Mouse (Mus musculus): ENCODE data around the gene Rnh1. TPM values are rescaled to one million over a fixed set of nuclear protein-coding genes. Genes with fewer than 3 reads are reported as not detected.
A peak's percentile ranks its signal among the peaks of the same experiment; 100 is the strongest.

Rnh1 gene
- polyA plus RNA-seq, 1 experiment from 2014 or later: 54.7 TPM

DNA sequence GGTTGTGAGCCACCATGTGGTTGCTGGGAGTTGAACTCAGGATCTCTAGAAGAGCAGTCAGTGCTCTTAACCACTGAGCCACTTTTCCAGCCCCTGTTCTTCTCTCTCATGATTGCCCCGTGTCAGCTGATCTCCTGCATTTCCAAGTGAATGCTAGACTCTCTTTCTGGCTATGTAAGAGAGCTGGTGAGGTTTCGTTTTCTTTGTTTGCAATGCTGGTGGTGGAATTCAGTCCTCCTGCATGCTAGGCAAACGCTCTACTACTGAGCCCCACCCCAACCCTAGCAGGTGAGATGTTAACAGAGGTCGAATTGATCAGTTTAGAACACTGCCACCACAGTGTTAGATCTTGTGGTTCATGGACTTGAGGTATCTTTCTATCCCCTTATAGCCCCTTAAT is 24.0 kb downstream of the Rnh1 start:
- H3K27ac ChIP-seq (ENCODE audit: low read depth, low read length): no peak overlapping the region
- H3K36me3 ChIP-seq (ENCODE audit: control insufficient read depth, insufficient read depth, low read length): peaks cover 33% of the 10 kb centered on the region
- DNase-seq (ENCODE audit: low spot score) (no peak), ATAC-seq (no peak)
- no peak overlapping the region for H3K9ac ChIP-seq (ENCODE audit: low read length)
- no peak overlapping the region for H3K4me2 ChIP-seq (ENCODE audit: low read length)
- H3K27me3 ChIP-seq (replicated peaks; ENCODE audit: control insufficient read depth, insufficient read depth, low read length): no peaks in the 10 kb centered on the region
- no peak overlapping the region for H3K4me3 ChIP-seq (ENCODE audit: low read depth, low read length)
- no peaks in the 10 kb centered on the region for H3K4me1 ChIP-seq (ENCODE audit: control insufficient read depth, insufficient read depth, low read length)
- 79% methylated on average over 4 of the region's 4 CpGs for WGBS
- H3K9me3 ChIP-seq (replicated peaks; ENCODE audit: control insufficient read depth, low read length): no peaks in the 10 kb centered on the region

DNA sequence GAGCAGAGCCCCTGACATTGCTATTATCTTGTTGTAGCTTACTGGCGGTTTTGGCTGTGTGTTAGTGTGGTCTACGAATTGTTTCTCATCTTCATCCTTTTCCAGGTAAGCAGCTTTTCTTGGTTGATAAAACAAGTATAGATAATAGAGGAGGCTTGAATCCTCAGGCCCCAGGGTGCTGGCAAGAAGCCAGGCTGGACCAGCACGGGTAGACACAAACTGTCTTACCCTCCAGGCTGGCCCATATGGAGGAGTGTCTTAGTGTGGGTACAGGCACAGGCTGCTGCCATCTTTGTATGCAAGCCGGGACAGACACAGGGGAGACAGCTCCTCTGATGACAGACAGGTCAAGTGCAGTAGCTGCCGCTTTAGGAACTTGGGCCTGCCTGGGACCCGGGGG is 25.6 kb downstream of the Rnh1 start:
- no peak for DNase-seq (ENCODE audit: low spot score)

DNA sequence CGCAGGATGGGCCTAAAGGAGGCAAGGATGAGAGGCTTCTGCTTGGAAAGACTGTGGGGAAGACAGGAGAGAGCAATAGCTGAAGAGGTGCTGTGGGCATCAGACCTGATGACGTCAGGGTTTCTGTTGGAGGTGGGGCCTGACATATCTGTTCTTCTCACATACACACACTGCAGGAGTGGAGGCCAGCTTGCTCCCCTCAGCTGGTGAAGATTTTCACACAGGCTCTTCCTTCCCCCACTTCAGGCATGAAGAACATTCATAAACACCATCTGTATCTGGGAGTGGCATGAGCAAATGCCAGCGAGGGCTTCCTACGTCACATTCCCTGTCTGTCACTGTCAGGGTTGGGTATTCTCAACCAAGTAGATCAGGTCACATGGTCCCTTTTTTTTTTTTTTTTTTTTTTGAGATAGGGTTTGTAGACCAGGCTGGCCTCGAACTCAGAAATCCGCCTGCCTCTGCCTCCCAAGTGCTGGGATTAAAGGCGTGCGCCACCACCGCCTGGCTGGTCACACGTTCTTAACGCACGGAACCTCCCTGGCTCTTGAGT is 26.5 kb downstream of the Rnh1 start:
- H3K9ac ChIP-seq (ENCODE audit: low read length): no peak overlapping the region
- H3K4me1 ChIP-seq (ENCODE audit: control insufficient read depth, insufficient read depth, low read length): no peaks in the 10 kb centered on the region
- H3K27ac ChIP-seq (ENCODE audit: low read depth, low read length): no peak overlapping the region
- H3K27me3 ChIP-seq (replicated peaks; ENCODE audit: control insufficient read depth, insufficient read depth, low read length): no peaks in the 10 kb centered on the region
- WGBS: 90% methylated on average over 12 of the region's 12 CpGs
- H3K4me2 ChIP-seq (ENCODE audit: low read length): no peak overlapping the region
- no peaks in the 10 kb centered on the region for H3K9me3 ChIP-seq (replicated peaks; ENCODE audit: control insufficient read depth, low read length)
- no peak overlapping the region for H3K4me3 ChIP-seq (ENCODE audit: low read depth, low read length)
- H3K36me3 ChIP-seq (ENCODE audit: control insufficient read depth, insufficient read depth, low read length): peaks cover 16% of the 10 kb centered on the region
- ATAC-seq (peak; percentile 29; the same call in 1 of the 2 replicates), DNase-seq (ENCODE audit: low spot score) (peak; percentile 53)

More for the DNA sequence above, 25.6 kb downstream of the Rnh1 start:
- Histone ChIP-seq H3K4me3 (ENCODE audit: low read depth, low read length) (no peak overlapping the region), H3K36me3 (ENCODE audit: control insufficient read depth, insufficient read depth, low read length) (peaks cover 23% of the 10 kb centered on the region), H3K4me2 (ENCODE audit: low read length) (no peak overlapping the region), H3K9ac (ENCODE audit: low read length) (no peak overlapping the region), H3K9me3 (replicated peaks; ENCODE audit: control insufficient read depth, low read length) (no peaks in the 10 kb centered on the region), H3K27ac (ENCODE audit: low read depth, low read length) (no peak overlapping the region), H3K4me1 (ENCODE audit: control insufficient read depth, insufficient read depth, low read length) (no peaks in the 10 kb centered on the region), H3K27me3 (replicated peaks; ENCODE audit: control insufficient read depth, insufficient read depth, low read length) (no peaks in the 10 kb centered on the region)
- WGBS: 81% methylated on average over 6 of the region's 6 CpGs
- ATAC-seq: no peak

DNA sequence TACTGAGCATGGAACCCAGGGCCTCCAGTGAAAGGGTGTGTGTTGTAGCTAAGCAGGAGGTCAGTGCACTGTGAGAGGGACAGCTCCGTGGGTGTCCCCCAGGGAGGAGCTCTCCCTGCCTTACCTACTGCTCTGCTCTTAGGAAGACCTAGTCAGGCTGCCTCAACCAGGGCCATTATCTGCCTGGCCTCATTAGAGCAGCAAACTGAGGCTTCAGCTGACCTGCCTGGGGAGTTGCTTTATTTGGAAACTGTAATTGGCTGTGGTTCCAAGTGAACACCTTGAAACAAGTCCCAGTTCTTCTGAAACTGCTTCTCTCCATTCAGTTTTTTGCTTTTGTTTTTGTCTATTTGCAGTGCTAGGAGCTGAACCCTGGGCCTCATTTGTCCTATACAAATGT is 27.3 kb downstream of the Rnh1 start:
- Histone ChIP-seq H3K9me3 (replicated peaks; ENCODE audit: control insufficient read depth, low read length) (no peaks in the 10 kb centered on the region), H3K36me3 (ENCODE audit: control insufficient read depth, insufficient read depth, low read length) (peaks cover 16% of the 10 kb centered on the region), H3K27ac (ENCODE audit: low read depth, low read length) (no peak overlapping the region), H3K4me2 (ENCODE audit: low read length) (no peak overlapping the region), H3K4me1 (ENCODE audit: control insufficient read depth, insufficient read depth, low read length) (no peaks in the 10 kb centered on the region), H3K27me3 (replicated peaks; ENCODE audit: control insufficient read depth, insufficient read depth, low read length) (no peaks in the 10 kb centered on the region), H3K9ac (ENCODE audit: low read length) (no peak overlapping the region), H3K4me3 (ENCODE audit: low read depth, low read length) (no peak overlapping the region)
- DNase-seq (ENCODE audit: low spot score) (no peak), ATAC-seq (no peak)
- 40% methylated on average over 1 of the region's 1 CpGs for WGBS

GRCm38 (mm10) chr7:141144650-141145049 is 28.0 kb downstream of the Rnh1 start:
- H3K4me1 ChIP-seq (ENCODE audit: control insufficient read depth, insufficient read depth, low read length): no peaks in the 10 kb centered on the region
- no peaks in the 10 kb centered on the region for H3K27me3 ChIP-seq (replicated peaks; ENCODE audit: control insufficient read depth, insufficient read depth, low read length)
- WGBS: 93% methylated on average over 3 of the region's 3 CpGs
- ATAC-seq (no peak), DNase-seq (ENCODE audit: low spot score) (no peak)
- peaks cover 18% of the 10 kb centered on the region for H3K36me3 ChIP-seq (ENCODE audit: control insufficient read depth, insufficient read depth, low read length)
- no peak overlapping the region for H3K9ac ChIP-seq (ENCODE audit: low read length)
- no peaks in the 10 kb centered on the region for H3K9me3 ChIP-seq (replicated peaks; ENCODE audit: control insufficient read depth, low read length)
- no peak overlapping the region for H3K27ac ChIP-seq (ENCODE audit: low read depth, low read length)
- no peak overlapping the region for H3K4me3 ChIP-seq (ENCODE audit: low read depth, low read length)
- H3K4me2 ChIP-seq (ENCODE audit: low read length): no peak overlapping the region

- ATAC-seq: no peak
- Histone ChIP-seq H3K27ac (ENCODE audit: low read depth, low read length) (no peak overlapping the region), H3K9ac (ENCODE audit: low read length) (no peak overlapping the region), H3K4me2 (ENCODE audit: low read length) (no peak overlapping the region), H3K27me3 (replicated peaks; ENCODE audit: control insufficient read depth, insufficient read depth, low read length) (no peaks in the 10 kb centered on the region), H3K4me1 (ENCODE audit: control insufficient read depth, insufficient read depth, low read length) (no peaks in the 10 kb centered on the region), H3K36me3 (ENCODE audit: control insufficient read depth, insufficient read depth, low read length) (peaks cover 25% of the 10 kb centered on the region), H3K4me3 (ENCODE audit: low read depth, low read length) (no peak overlapping the region), H3K9me3 (replicated peaks; ENCODE audit: control insufficient read depth, low read length) (no peaks in the 10 kb centered on the region)
- WGBS: 87% methylated on average over 2 of the region's 2 CpGs
- no peak for DNase-seq (ENCODE audit: low spot score)
These were observed 28.8 kb downstream of the Rnh1 start for GRCm38 (mm10) chr7:141143861-141144260.

GRCm38 (mm10) chr7:141143112-141143511 is 29.5 kb downstream of the Rnh1 start:
- DNase-seq (ENCODE audit: low spot score) (no peak), ATAC-seq (no peak)
- no peaks in the 10 kb centered on the region for H3K9me3 ChIP-seq (replicated peaks; ENCODE audit: control insufficient read depth, low read length)
- 60% methylated on average over 5 of the region's 5 CpGs for WGBS
- no peak overlapping the region for H3K4me2 ChIP-seq (ENCODE audit: low read length)
- H3K27ac ChIP-seq (ENCODE audit: low read depth, low read length): no peak overlapping the region
- H3K4me3 ChIP-seq (ENCODE audit: low read depth, low read length): no peak overlapping the region
- H3K9ac ChIP-seq (ENCODE audit: low read length): no peak overlapping the region
- peaks cover 32% of the 10 kb centered on the region for H3K36me3 ChIP-seq (ENCODE audit: control insufficient read depth, insufficient read depth, low read length)
- H3K4me1 ChIP-seq (ENCODE audit: control insufficient read depth, insufficient read depth, low read length): no peaks in the 10 kb centered on the region
- no peaks in the 10 kb centered on the region for H3K27me3 ChIP-seq (replicated peaks; ENCODE audit: control insufficient read depth, insufficient read depth, low read length)

DNA sequence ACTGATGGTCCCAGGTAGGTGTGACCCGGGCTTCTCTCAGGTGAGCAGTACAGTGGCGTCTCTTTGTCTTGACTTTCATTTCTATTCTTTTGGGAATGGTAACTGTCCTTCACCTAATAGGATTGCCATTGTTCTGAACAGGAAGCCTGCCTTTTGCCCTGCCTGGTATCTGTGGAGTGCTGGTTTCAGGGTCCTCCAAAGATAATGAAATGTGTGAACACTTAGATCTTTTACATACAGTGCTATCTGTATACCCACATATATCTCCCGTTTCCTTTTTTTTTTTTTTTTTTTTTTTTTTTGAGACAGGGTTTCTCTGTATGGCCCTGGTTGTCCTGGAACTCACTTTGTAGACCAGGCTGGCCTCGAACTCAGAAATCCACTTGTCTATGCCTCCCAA is 31.3 kb downstream of the Rnh1 start:
- Histone ChIP-seq H3K27ac (ENCODE audit: low read depth, low read length) (no peak overlapping the region), H3K36me3 (ENCODE audit: control insufficient read depth, insufficient read depth, low read length) (peaks cover 44% of the 10 kb centered on the region), H3K4me3 (ENCODE audit: low read depth, low read length) (no peak overlapping the region), H3K4me2 (ENCODE audit: low read length) (no peak overlapping the region), H3K4me1 (ENCODE audit: control insufficient read depth, insufficient read depth, low read length) (no peaks in the 10 kb centered on the region), H3K27me3 (replicated peaks; ENCODE audit: control insufficient read depth, insufficient read depth, low read length) (no peaks in the 10 kb centered on the region), H3K9me3 (replicated peaks; ENCODE audit: control insufficient read depth, low read length) (no peaks in the 10 kb centered on the region), H3K9ac (ENCODE audit: low read length) (no peak overlapping the region)
- ATAC-seq (no peak), DNase-seq (ENCODE audit: low spot score) (no peak)
- 87% methylated on average over 4 of the region's 4 CpGs for WGBS

GRCm38 (mm10) chr7:141131904-141132755 is 40.5 kb downstream of the Rnh1 start:
- DNase-seq (ENCODE audit: low spot score) (no peak), ATAC-seq (no peak)
- H3K27ac ChIP-seq (ENCODE audit: low read depth, low read length): no peak overlapping the region
- H3K9me3 ChIP-seq (replicated peaks; ENCODE audit: control insufficient read depth, low read length): no peaks in the 10 kb centered on the region
- 61% methylated on average over 12 of the region's 12 CpGs for WGBS
- H3K4me3 ChIP-seq (ENCODE audit: low read depth, low read length): peak overlapping the region; percentile 85
- H3K4me2 ChIP-seq (ENCODE audit: low read length): peak overlapping the region; percentile 88
- peak overlapping the region; percentile 96 for H3K9ac ChIP-seq (ENCODE audit: low read length)
- H3K27me3 ChIP-seq (replicated peaks; ENCODE audit: control insufficient read depth, insufficient read depth, low read length): no peaks in the 10 kb centered on the region
- peaks cover 22% of the 10 kb centered on the region for H3K36me3 ChIP-seq (ENCODE audit: control insufficient read depth, insufficient read depth, low read length)
- peaks cover 9% of the 10 kb centered on the region for H3K4me1 ChIP-seq (ENCODE audit: control insufficient read depth, insufficient read depth, low read length)
